In the genomic region with DNA sequence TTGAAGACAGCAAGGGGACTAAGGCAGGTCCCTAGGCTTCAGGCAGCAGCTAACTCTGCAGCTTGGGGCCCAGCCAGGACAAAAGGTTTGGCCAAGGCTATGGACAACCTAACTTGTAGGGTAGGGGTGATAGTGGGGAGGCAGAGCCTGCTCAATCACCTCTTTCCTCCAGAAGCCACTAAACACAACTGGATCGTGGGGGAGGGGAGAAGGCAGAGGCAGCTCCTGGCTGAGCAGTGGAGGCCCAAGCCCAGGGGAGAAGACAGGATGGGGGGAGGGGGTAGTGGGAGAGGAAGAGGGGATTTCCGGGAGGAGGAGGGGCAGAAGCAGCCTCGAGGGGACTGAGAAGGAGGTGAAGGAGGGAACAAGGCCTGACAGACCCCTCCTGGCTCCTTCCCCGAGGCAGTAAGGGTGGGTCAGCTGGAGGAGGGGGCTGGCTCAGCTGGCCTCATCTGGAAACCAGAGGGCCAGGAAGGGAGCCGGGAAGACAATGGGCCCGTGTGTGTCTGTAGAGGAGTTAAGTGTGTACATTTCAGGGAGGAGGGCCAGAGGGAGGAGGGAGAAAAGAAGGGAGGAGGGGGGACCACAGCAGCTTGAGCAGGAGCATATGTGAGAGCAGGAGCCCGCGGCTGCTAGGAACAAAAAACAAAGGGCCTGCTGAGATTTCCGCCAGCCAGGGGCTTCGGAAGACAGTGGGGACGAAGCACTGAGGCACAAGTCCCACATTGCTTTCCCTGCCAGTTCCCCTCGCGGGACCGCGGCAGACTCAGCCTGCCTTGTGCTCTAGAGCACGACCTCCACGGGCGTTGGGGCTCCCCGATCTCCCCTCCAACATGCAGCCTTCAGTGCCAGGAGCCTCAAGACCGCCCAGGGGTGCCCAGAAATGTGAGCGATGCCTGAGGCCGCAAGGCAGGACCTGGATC, we compare ENCODE assay signal across 1 mouse cellular context.
TF ChIP-seq lines count a peak whose summit lies in the region.

No protein-coding gene starts in this region.

TF ChIP-seq in MEL, 35 proteins besides CTCF, POLR2A, EP300 and RAD21:
- TF ChIP-seq MEF2A (IDR thresholded peaks at IDR 0.05; ENCODE audit: extremely low read depth, insufficient replicate concordance, low read depth, low read length, poor library complexity, severe bottlenecking) (no peak), CHD1 (IDR thresholded peaks at IDR 0.05; ENCODE audit: low read depth, low read length) (no peak), SIN3A (IDR thresholded peaks at IDR 0.05; ENCODE audit: low read length) (no peak), MYC (IDR thresholded peaks at IDR 0.05; ENCODE audit: low read depth, low read length) (0 out of 2 replicates have a peak, but pooled peaks have one; percentile 18), MAFK (IDR thresholded peaks at IDR 0.05; ENCODE audit: borderline replicate concordance, low read depth, low read length) (no peak)
